Mouse (Mus musculus) hindbrain, embryonic 14.5 days (tissue): ENCODE data around the gene Ccnjl. TPM values are rescaled to one million over a fixed set of nuclear protein-coding genes. Genes with fewer than 3 reads are reported as not detected.

Experiments
- ATAC-seq: fragments of 200-750 bp; cut with Nextera tagmentation; 2 replicates; pipeline ENCODE4 v1.8.0; 2017; ENCODE audit warnings: moderate number of reproducible peaks, mild to moderate bottlenecking, moderate TSS enrichment, moderate library complexity; ENCODE audit not compliant: low FRiP score
- DNase-seq: peaks from one replicate; pipeline ENCODE4 v3.0.0-alpha.2; 2015; ENCODE audit warnings: low spot score
- H3K27ac ChIP-seq: fragments of 300-500 bp; sonication (generic); 2 replicates; pipeline ENCODE4 v1.5.1; 2014; ENCODE audit warnings: mild to moderate bottlenecking, moderate library complexity
- H3K27me3 ChIP-seq: fragments of 300-500 bp; sonication (generic); 2 replicates; pipeline ENCODE4 v1.6.1; 2014; ENCODE audit warnings: mild to moderate bottlenecking, low read length, mixed read lengths; ENCODE audit not compliant: control insufficient read depth, insufficient read depth
- H3K36me3 ChIP-seq: fragments of 300-500 bp; sonication (generic); replicated peaks from 2 replicates; pipeline ENCODE4 v1.6.1; 2014; ENCODE audit not compliant: control insufficient read depth, insufficient read depth
- H3K4me1 ChIP-seq: fragments of 300-500 bp; sonication (generic); replicated peaks from 2 replicates; pipeline ENCODE4 v1.6.1; 2014; ENCODE audit warnings: antibody characterized with exemption, low read length, mixed read lengths; ENCODE audit not compliant: control insufficient read depth, insufficient read depth
- H3K4me2 ChIP-seq: fragments of 300-500 bp; sonication (generic); replicated peaks from 2 replicates; pipeline ENCODE4 v1.6.1; 2014; ENCODE audit warnings: mild to moderate bottlenecking, moderate library complexity
- H3K4me3 ChIP-seq: fragments of 300-500 bp; sonication (generic); replicated peaks from 2 replicates; pipeline ENCODE4 v1.5.1; 2014; ENCODE audit warnings: mild to moderate bottlenecking, low read length
- H3K9ac ChIP-seq: fragments of 300-500 bp; sonication (generic); 2 replicates; pipeline ENCODE4 v1.6.1; 2014
- H3K9me3 ChIP-seq: fragments of 300-500 bp; sonication (generic); 2 replicates; pipeline ENCODE4 v1.6.1; 2016; ENCODE audit warnings: low read length; ENCODE audit not compliant: control insufficient read depth
- WGBS: fragments of 180-500 bp; shearing (Covaris S2); extraction: QIAGEN DNeasy Blood & Tissue Kit; methylation state at CpG from one replicate; pipeline ENCODE4 v1.1.7; 2014; 5-methylcytosine and 5-hydroxymethylcytosine counted together
- polyA plus RNA-seq: library from polyadenylated mRNA; unstranded; fragments of >200 nt; fragmentation: Nextera tagmentation; extraction: Ambion mirVana; gene quantifications from 2 replicates; pipeline ENCODE4 v1.2.1, GENCODE M21; 2014

The Ccnjl gene
- polyA plus RNA-seq, 1 experiment from 2014 or later: 11.9 TPM

GRCm38 (mm10) chr11:43621769-43622168 is 93.2 kb downstream of the Ccnjl start:
- no peaks in the 10 kb centered on the region for H3K9me3 ChIP-seq
- H3K27ac ChIP-seq: no peak overlapping the region
- no peaks in the 10 kb centered on the region for H3K27me3 ChIP-seq
- no peaks in the 10 kb centered on the region for H3K36me3 ChIP-seq
- 85% methylated on average over 5 of the region's 5 CpGs for WGBS
- no peak overlapping the region for H3K4me3 ChIP-seq
- ATAC-seq: no peak
- H3K4me2 ChIP-seq: no peak overlapping the region
- no peak for DNase-seq
- peaks cover 13% of the 10 kb centered on the region for H3K4me1 ChIP-seq
- H3K9ac ChIP-seq: no peak overlapping the region

GRCm38 (mm10) chr11:43624341-43624740 is 95.8 kb downstream of the Ccnjl start:
- DNase-seq (no peak), ATAC-seq (no peak)
- H3K4me1 ChIP-seq: peaks cover 11% of the 10 kb centered on the region
- no peak overlapping the region for H3K4me3 ChIP-seq
- WGBS: 97% methylated on average over 1 of the region's 1 CpGs
- no peak overlapping the region for H3K9ac ChIP-seq
- no peaks in the 10 kb centered on the region for H3K27me3 ChIP-seq
- H3K9me3 ChIP-seq: no peaks in the 10 kb centered on the region
- H3K36me3 ChIP-seq: no peaks in the 10 kb centered on the region
- H3K4me2 ChIP-seq: no peak overlapping the region
- no peak overlapping the region for H3K27ac ChIP-seq

GRCm38 (mm10) chr11:43626300-43626926 is 97.8 kb downstream of the Ccnjl start:
- ATAC-seq (peak; percentile 56; the same call in 1 of the 2 replicates), DNase-seq (peak; percentile 59)
- Histone ChIP-seq H3K4me2 (peak overlapping the region; percentile 43), H3K27ac (peak overlapping the region; percentile 71), H3K27me3 (no peaks in the 10 kb centered on the region), H3K9me3 (no peaks in the 10 kb centered on the region), H3K4me3 (no peak overlapping the region), H3K36me3 (no peaks in the 10 kb centered on the region), H3K4me1 (peaks cover 11% of the 10 kb centered on the region), H3K9ac (peak overlapping the region; percentile 16)
- WGBS: 10% methylated on average over 12 of the region's 12 CpGs

- no peaks in the 10 kb centered on the region for H3K27me3 ChIP-seq
- ATAC-seq (0 out of 2 replicates have a peak, but pooled peaks have one; percentile 4), DNase-seq (no peak)
- 30% methylated on average over 18 of the region's 18 CpGs for WGBS
- no peaks in the 10 kb centered on the region for H3K36me3 ChIP-seq
- peaks cover 11% of the 10 kb centered on the region for H3K4me1 ChIP-seq
- H3K9me3 ChIP-seq: no peaks in the 10 kb centered on the region
- peak overlapping the region; percentile 43 for H3K4me2 ChIP-seq
- no peak overlapping the region for H3K4me3 ChIP-seq
- peak overlapping the region; percentile 16; the same call in 1 of the 2 replicates for H3K9ac ChIP-seq
- H3K27ac ChIP-seq: peak overlapping the region; percentile 71; the same call in 1 of the 2 replicates
These were observed 98.5 kb downstream of the Ccnjl start for GRCm38 (mm10) chr11:43626927-43627645.

GRCm38 (mm10) chr11:43631645-43632044 is 103.1 kb downstream of the Ccnjl start:
- ATAC-seq: no peak
- H3K4me1 ChIP-seq: peaks cover 22% of the 10 kb centered on the region
- no peak overlapping the region for H3K4me3 ChIP-seq
- no peaks in the 10 kb centered on the region for H3K27me3 ChIP-seq
- no peaks in the 10 kb centered on the region for H3K9me3 ChIP-seq
- no peak overlapping the region for H3K27ac ChIP-seq
- WGBS: 90% methylated on average over 9 of the region's 9 CpGs
- no peak overlapping the region for H3K4me2 ChIP-seq
- H3K9ac ChIP-seq: no peak overlapping the region
- no peak for DNase-seq
- no peaks in the 10 kb centered on the region for H3K36me3 ChIP-seq

- Histone ChIP-seq H3K4me1 (peaks cover 14% of the 10 kb centered on the region), H3K9ac (no peak overlapping the region), H3K4me2 (no peak overlapping the region), H3K4me3 (no peak overlapping the region), H3K27ac (no peak overlapping the region), H3K36me3 (no peaks in the 10 kb centered on the region), H3K9me3 (no peaks in the 10 kb centered on the region), H3K27me3 (no peaks in the 10 kb centered on the region)
- 67% methylated on average over 4 of the region's 4 CpGs for WGBS
- DNase-seq (no peak), ATAC-seq (no peak)
These were observed 104.0 kb downstream of the Ccnjl start for GRCm38 (mm10) chr11:43632566-43632965.

GRCm38 (mm10) chr11:43633165-43633564 is 104.6 kb downstream of the Ccnjl start:
- ATAC-seq: peak; percentile 51; the same call in 1 of the 2 replicates
- 70% methylated on average over 6 of the region's 6 CpGs for WGBS
- Histone ChIP-seq H3K36me3 (no peaks in the 10 kb centered on the region), H3K4me3 (no peak overlapping the region), H3K9me3 (no peaks in the 10 kb centered on the region), H3K9ac (no peak overlapping the region), H3K4me2 (no peak overlapping the region), H3K27me3 (no peaks in the 10 kb centered on the region), H3K27ac (peak overlapping the region; percentile 59; the same call in 1 of the 2 replicates), H3K4me1 (peaks cover 14% of the 10 kb centered on the region)
- DNase-seq: no peak

GRCm38 (mm10) chr11:43633658-43634401 is 105.2 kb downstream of the Ccnjl start:
- 0 out of 2 replicates have a peak overlapping the region, but pooled peaks have one; percentile 5 for H3K9ac ChIP-seq
- ATAC-seq (peak; percentile 61), DNase-seq (peak; percentile 59)
- WGBS: 19% methylated on average over 19 of the region's 19 CpGs
- H3K4me3 ChIP-seq: no peak overlapping the region
- H3K9me3 ChIP-seq: no peaks in the 10 kb centered on the region
- H3K27ac ChIP-seq: peak overlapping the region; percentile 59; the same call in 1 of the 2 replicates
- H3K36me3 ChIP-seq: no peaks in the 10 kb centered on the region
- H3K4me2 ChIP-seq: no peak overlapping the region; the same call in 1 of the 2 replicates
- no peaks in the 10 kb centered on the region for H3K27me3 ChIP-seq
- peaks cover 14% of the 10 kb centered on the region for H3K4me1 ChIP-seq
